Mouse (Mus musculus): ENCODE measurements around the gene Rgs21. TPM values are rescaled to one million over a fixed set of nuclear protein-coding genes. Genes with fewer than 3 reads are reported as not detected.

Gene Rgs21
- total RNA-seq (2023): not detected in 4 replicates

DNA sequence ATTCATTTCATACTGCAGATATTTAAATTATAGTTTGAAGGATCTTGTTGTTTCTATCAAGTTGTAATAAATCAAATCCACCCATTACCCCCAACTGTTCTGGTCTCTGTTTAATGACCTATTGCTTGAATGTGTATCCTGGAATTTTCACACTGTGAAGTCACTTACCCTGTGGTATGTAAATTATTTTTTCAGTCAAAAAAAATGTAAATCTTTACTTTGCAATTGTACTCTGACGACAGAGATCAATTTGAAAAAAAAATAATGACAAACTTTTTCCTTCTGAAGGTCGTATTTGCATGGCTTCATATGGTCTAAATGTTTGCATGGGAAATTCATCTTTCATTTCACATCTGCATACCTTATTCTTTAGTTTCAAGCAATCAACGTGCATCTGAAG lies at the start of gene Rgs21:
Gene Rgs21 (minus strand): TSS at position 101 of the 400 bp plus-strand sequence.

Other genes starting within 250 kb of the Rgs21 start
- 6.5 to 9.1 TPM (median 6.9 TPM) in 4 replicates for gene Rgs18, start 207.8 kb upstream of the Rgs21 start, total RNA-seq (2023)

Measured in B cell, adult 62 days (primary cell).